Mouse (Mus musculus) cerebellum, adult 2 months (tissue): ENCODE results near the gene Pramef25.
"Not testable (repeated sequence)": the region's sequence is repeated elsewhere in the genome, so short reads cannot be mapped to it uniquely, and the experiment has no call there.

Experiments
- CTCF ChIP-seq: fragments of 200-500 bp; IDR thresholded peaks from 2 replicates; pipeline ENCODE4 v1.5.1; 2011; ENCODE audit warnings: low read depth, mild to moderate bottlenecking, control low read depth, low read length, moderate library complexity, borderline replicate concordance; ENCODE audit not compliant: insufficient read depth
- POLR2A ChIP-seq: fragments of 200-500 bp; IDR thresholded peaks from 2 replicates; pipeline ENCODE4 v1.6.1; 2011; ENCODE audit warnings: low read length, control low read depth, borderline replicate concordance; ENCODE audit not compliant: insufficient read depth

- TF ChIP-seq CTCF, POLR2A: not testable (repeated sequence)
Measured at GRCm38 (mm10) chr4:143900280-143900679, 50.5 kb downstream of the Pramef25 start, which contains the start of gene Pramef6.
